Mouse (Mus musculus): Measurements from ENCODE around the gene Dnajb12.

Dnajb12 gene

GRCm38 (mm10) chr10:59896211-59896610, 16.9 kb downstream of the Dnajb12 start:
- DNase-seq (ENCODE audit: extremely low read depth, low read depth): no peak

GRCm38 (mm10) chr10:59896911-59897331, 17.6 kb downstream of the Dnajb12 start:
- no peak for DNase-seq (ENCODE audit: extremely low read depth, low read depth)

GRCm38 (mm10) chr10:59897511-59897910, 18.2 kb downstream of the Dnajb12 start:
- DNase-seq (ENCODE audit: extremely low read depth, low read depth): no peak

- no peak for DNase-seq (ENCODE audit: extremely low read depth, low read depth)
Observed at GRCm38 (mm10) chr10:59898180-59898778, 18.9 kb downstream of the Dnajb12 start.

- no peak for DNase-seq (ENCODE audit: extremely low read depth, low read depth)
Observed at GRCm38 (mm10) chr10:59898935-59899334, 19.6 kb downstream of the Dnajb12 start.

- DNase-seq (ENCODE audit: extremely low read depth, low read depth): no peak
Observed at GRCm38 (mm10) chr10:59899341-59900173, 20.2 kb downstream of the Dnajb12 start.

GRCm38 (mm10) chr10:59900174-59900435, 20.7 kb downstream of the Dnajb12 start:
- no peak for DNase-seq (ENCODE audit: extremely low read depth, low read depth)

- DNase-seq (ENCODE audit: extremely low read depth, low read depth): no peak
Observed at GRCm38 (mm10) chr10:59900939-59901338, 21.6 kb downstream of the Dnajb12 start.

- no peak for DNase-seq (ENCODE audit: extremely low read depth, low read depth)
Observed at GRCm38 (mm10) chr10:59901463-59901862, 22.1 kb downstream of the Dnajb12 start.

- DNase-seq (ENCODE audit: extremely low read depth, low read depth): no peak
Observed at GRCm38 (mm10) chr10:59901986-59902605, 22.7 kb downstream of the Dnajb12 start.

GRCm38 (mm10) chr10:59902606-59902990, 23.2 kb downstream of the Dnajb12 start:
- DNase-seq (ENCODE audit: extremely low read depth, low read depth): no peak

- no peak for DNase-seq (ENCODE audit: extremely low read depth, low read depth)
Observed at GRCm38 (mm10) chr10:59903170-59903569, 23.8 kb downstream of the Dnajb12 start.

- no peak for DNase-seq (ENCODE audit: extremely low read depth, low read depth)
Observed at GRCm38 (mm10) chr10:59907080-59907609, 27.8 kb downstream of the Dnajb12 start.

GRCm38 (mm10) chr10:59907695-59908299, 28.4 kb downstream of the Dnajb12 start:
- no peak for DNase-seq (ENCODE audit: extremely low read depth, low read depth)

GRCm38 (mm10) chr10:59908776-59909315, 29.5 kb downstream of the Dnajb12 start:
- no peak for DNase-seq (ENCODE audit: extremely low read depth, low read depth)

GRCm38 (mm10) chr10:59909357-59909847, 30.0 kb downstream of the Dnajb12 start:
- DNase-seq (ENCODE audit: extremely low read depth, low read depth): no peak

GRCm38 (mm10) chr10:59911091-59911490, 31.7 kb downstream of the Dnajb12 start:
- no peak for DNase-seq (ENCODE audit: extremely low read depth, low read depth)

- DNase-seq (ENCODE audit: extremely low read depth, low read depth): no peak
Observed at GRCm38 (mm10) chr10:59911561-59912198, 32.3 kb downstream of the Dnajb12 start.

GRCm38 (mm10) chr10:59915196-59915962, 36.0 kb downstream of the Dnajb12 start:
- DNase-seq (ENCODE audit: extremely low read depth, low read depth): no peak

- no peak for DNase-seq (ENCODE audit: extremely low read depth, low read depth)
Observed at GRCm38 (mm10) chr10:59916159-59916558, 36.8 kb downstream of the Dnajb12 start.
